Mouse (Mus musculus): ENCODE measurements around the gene Pde4c.

GRCm38 (mm10) chr8:70762118-70762517, 38.6 kb downstream of the Pde4c start:
- TF ChIP-seq CTCF (IDR thresholded peaks at IDR 0.05; ENCODE audit: borderline replicate concordance, extremely low read depth, insufficient read depth, insufficient read length): no peak
- TF ChIP-seq POLR2A (IDR thresholded peaks at IDR 0.05; ENCODE audit: borderline replicate concordance, extremely low read depth, insufficient read depth, insufficient read length, poor library complexity, severe bottlenecking): no peak

Data from brain, embryonic 14.5 days (tissue).